Mouse (Mus musculus) bone marrow macrophage, adult 2 months (primary cell): ENCODE measurements at regions not wholly inside any gene's neighbourhood (a gene's known extent, or its start where the extent isn't known, plus 50 kb on each side); places are given as distances from the start of the nearest gene placed in this dataset.

Experiments
- H3K27ac ChIP-seq: 2 replicates; pipeline ENCODE4 v1.5.1; 2012; ENCODE audit warnings: low read depth, low read length; ENCODE audit not compliant: insufficient read depth
- H3K4me1 ChIP-seq: 2 replicates; pipeline ENCODE4 v1.6.1; 2012; ENCODE audit warnings: low read length; ENCODE audit not compliant: control insufficient read depth, insufficient read depth
- H3K4me3 ChIP-seq: 2 replicates; pipeline ENCODE4 v1.5.1; 2012; ENCODE audit warnings: mild to moderate bottlenecking, low read length, moderate library complexity; ENCODE audit not compliant: insufficient read depth
- CTCF ChIP-seq: IDR thresholded peaks from 2 replicates; pipeline ENCODE4 v1.5.1; 2012; ENCODE audit warnings: low read depth, mild to moderate bottlenecking, low read length, moderate library complexity
- POLR2A ChIP-seq: IDR thresholded peaks from 2 replicates; pipeline ENCODE4 v1.6.1; 2012; ENCODE audit warnings: mild to moderate bottlenecking, low read depth, low read length, borderline replicate concordance

GRCm38 (mm10) chr4:64595014-64595599 lies 528.9 kb upstream of the Pappa start:
- TF ChIP-seq CTCF (no peak), POLR2A (no peak)
- Histone ChIP-seq H3K4me1 (no peaks in the 10 kb centered on the region), H3K27ac (no peak overlapping the region), H3K4me3 (no peak overlapping the region)

- TF ChIP-seq POLR2A (no peak), CTCF (no peak)
These were observed 525.5 kb upstream of the Pappa start for GRCm38 (mm10) chr4:64598465-64598864.

GRCm38 (mm10) chr4:64599222-64599621 lies 524.8 kb upstream of the Pappa start:
- TF ChIP-seq POLR2A, result no peak
- no peak for TF ChIP-seq CTCF
- Histone ChIP-seq H3K4me1 (no peaks in the 10 kb centered on the region), H3K27ac (no peak overlapping the region), H3K4me3 (no peak overlapping the region)

More at GRCm38 (mm10) chr4:64598465-64598864, 525.5 kb upstream of the Pappa start:
- H3K4me1 ChIP-seq, result no peaks in the 10 kb centered on the region
- H3K4me3 ChIP-seq, result no peak overlapping the region
- H3K27ac ChIP-seq, result no peak overlapping the region

- H3K4me3 ChIP-seq, result no peak overlapping the region
- no peak overlapping the region for H3K27ac ChIP-seq
- TF ChIP-seq POLR2A, result no peak
- no peak for TF ChIP-seq CTCF
- no peaks in the 10 kb centered on the region for H3K4me1 ChIP-seq
These were observed 501.2 kb upstream of the Pappa start for GRCm38 (mm10) chr4:64622771-64623170.

- TF ChIP-seq CTCF, result no peak
- no peak for TF ChIP-seq POLR2A
- Histone ChIP-seq H3K4me3 (no peak overlapping the region), H3K4me1 (no peaks in the 10 kb centered on the region), H3K27ac (no peak overlapping the region)
These were observed 491.8 kb upstream of the Pappa start for GRCm38 (mm10) chr4:64632189-64632588.

- H3K27ac ChIP-seq, result no peak overlapping the region
- H3K4me3 ChIP-seq, result no peak overlapping the region
- TF ChIP-seq CTCF (no peak), POLR2A (no peak)
- H3K4me1 ChIP-seq, result no peaks in the 10 kb centered on the region
These were observed 488.6 kb upstream of the Pappa start for GRCm38 (mm10) chr4:64635256-64635962.

- Histone ChIP-seq H3K4me3 (no peak overlapping the region), H3K4me1 (no peaks in the 10 kb centered on the region), H3K27ac (no peak overlapping the region)
- TF ChIP-seq CTCF (no peak), POLR2A (no peak)
These were observed 483.9 kb upstream of the Pappa start for GRCm38 (mm10) chr4:64640056-64640455.

- H3K4me1 ChIP-seq, result no peaks in the 10 kb centered on the region
These were observed 483.0 kb upstream of the Pappa start for GRCm38 (mm10) chr4:64640976-64641375.

GRCm38 (mm10) chr4:64645141-64645540 lies 478.8 kb upstream of the Pappa start:
- Histone ChIP-seq H3K4me3 (no peak overlapping the region), H3K27ac (no peak overlapping the region), H3K4me1 (no peaks in the 10 kb centered on the region)
- TF ChIP-seq CTCF (no peak), POLR2A (no peak)

More at GRCm38 (mm10) chr4:64640976-64641375, 483.0 kb upstream of the Pappa start:
- H3K27ac ChIP-seq, result no peak overlapping the region
- TF ChIP-seq POLR2A (no peak), CTCF (no peak)
- no peak overlapping the region for H3K4me3 ChIP-seq

- Histone ChIP-seq H3K4me3 (no peak overlapping the region), H3K4me1 (no peaks in the 10 kb centered on the region), H3K27ac (no peak overlapping the region)
- TF ChIP-seq CTCF, result no peak
- TF ChIP-seq POLR2A, result no peak
These were observed 469.8 kb upstream of the Pappa start for GRCm38 (mm10) chr4:64654157-64654556.

- H3K4me3 ChIP-seq, result no peak overlapping the region
These were observed 468.4 kb upstream of the Pappa start for GRCm38 (mm10) chr4:64655534-64655933.

More at GRCm38 (mm10) chr4:64655534-64655933, 468.4 kb upstream of the Pappa start:
- H3K4me1 ChIP-seq, result no peaks in the 10 kb centered on the region
- TF ChIP-seq POLR2A, result no peak
- no peak for TF ChIP-seq CTCF
- no peak overlapping the region for H3K27ac ChIP-seq
